Mouse (Mus musculus) lung, adult 2 months (tissue): ENCODE measurements around the gene Mogat2.

Experiments used
- CTCF ChIP-seq: fragments of 200-500 bp; IDR thresholded peaks from 2 replicates; pipeline ENCODE4 v1.5.1; 2011; ENCODE audit warnings: mild to moderate bottlenecking, low read length, control low read depth; ENCODE audit not compliant: insufficient read depth
- POLR2A ChIP-seq: fragments of 200-500 bp; IDR thresholded peaks from 2 replicates; pipeline ENCODE4 v1.6.1; 2011; ENCODE audit warnings: low read depth, mild to moderate bottlenecking, control low read depth, low read length, borderline replicate concordance; ENCODE audit errors: extremely low read depth

- TF ChIP-seq CTCF (no peak), POLR2A (no peak)
These were observed 38.3 kb upstream of the Mogat2 start for GRCm38 (mm10) chr7:99276679-99277078.
